Mouse (Mus musculus) ES-E14 (cell line): ENCODE results near the gene Dlg4.

ENCODE experiments used
- CHD2 ChIP-seq: IDR thresholded peaks from 2 replicates; pipeline ENCODE4 v1.6.1; 2014; ENCODE audit warnings: mild to moderate bottlenecking, low read depth, low read length, inconsistent platforms
- ZNF384 ChIP-seq: IDR thresholded peaks from 2 replicates; pipeline ENCODE4 v1.6.1; 2012; ENCODE audit warnings: low read depth, low read length, inconsistent platforms

- TF ChIP-seq CHD2 (no peak), ZNF384 (no peak)
Observed at GRCm38 (mm10) chr11:70019495-70020021, 2.8 kb downstream of the Dlg4 start.
